Mouse (Mus musculus): ENCODE results near the gene Nuak2. TPM values are rescaled to one million over a fixed set of nuclear protein-coding genes. Genes with fewer than 3 reads are reported as not detected.
A peak's percentile ranks its signal among the peaks of the same experiment; 100 is the strongest.

Nuak2 gene
- polyA plus RNA-seq (2012; rRNA removed): 1.7 and 2.2 TPM in 2 replicates
- 3.3 and 3.4 TPM in 2 replicates for polyA plus RNA-seq (2014; fragmentation: Nextera tagmentation; extraction: Ambion mirVana)

GRCm38 (mm10) chr1:132315889-132316624, at the start of gene Nuak2:
TSS of gene Nuak2 (plus strand) at chr1:132316126.
- Histone ChIP-seq H3K9ac (ENCODE audit: low read depth, low read length, severe bottlenecking) (peak within 1 kb of the TSS; percentile 52), H3K27me3 (ENCODE audit: control insufficient read depth, insufficient read depth, low read length) (peaks cover 9% of the 10 kb centered on the region), H3K4me1 (ENCODE audit: control insufficient read depth, insufficient read depth, low read length) (peaks cover 16% of the 10 kb centered on the region; the same call in 1 of the 2 replicates), H3K4me3 (replicated peaks; ENCODE audit: low read length) (peak within 1 kb of the TSS; percentile 52), H3K4me2 (replicated peaks; ENCODE audit: low read depth, low read length, severe bottlenecking) (peak within 1 kb of the TSS; percentile 91), H3K36me3 (ENCODE audit: control insufficient read depth, insufficient read depth, low read length) (no peaks in the 10 kb centered on the region), H3K27ac (replicated peaks; ENCODE audit: low read depth, low read length) (no peak within 1 kb of the TSS), H3K9me3 (ENCODE audit: control insufficient read depth, low read length) (no peaks in the 10 kb centered on the region)
- WGBS: under 1% methylated on average over 67 of the region's 67 CpGs
- TF ChIP-seq POLR2A (IDR thresholded peaks at IDR 0.05; ENCODE audit: borderline replicate concordance, extremely low read depth, insufficient read depth, insufficient read length): 0 out of 2 replicates have a peak, but pooled peaks have one; percentile 12
- DNase-seq (ENCODE audit: low spot score): peak; percentile 91
- peak; percentile 89 for ATAC-seq (ENCODE audit: low FRiP score, low read depth)

GRCm38 (mm10) chr1:132266791-132267557, 49.0 kb upstream of the Nuak2 start:
- DNase-seq (ENCODE audit: low spot score) (no peak), ATAC-seq (ENCODE audit: low FRiP score, low read depth) (no peak)
- Histone ChIP-seq H3K27ac (replicated peaks; ENCODE audit: low read depth, low read length) (no peak overlapping the region), H3K4me1 (ENCODE audit: control insufficient read depth, insufficient read depth, low read length) (peaks cover 3% of the 10 kb centered on the region; the same call in 1 of the 2 replicates), H3K4me3 (replicated peaks; ENCODE audit: low read length) (no peak overlapping the region), H3K27me3 (ENCODE audit: control insufficient read depth, insufficient read depth, low read length) (no peaks in the 10 kb centered on the region), H3K9me3 (ENCODE audit: control insufficient read depth, low read length) (no peaks in the 10 kb centered on the region), H3K4me2 (replicated peaks; ENCODE audit: low read depth, low read length, severe bottlenecking) (no peak overlapping the region), H3K9ac (ENCODE audit: low read depth, low read length, severe bottlenecking) (no peak overlapping the region), H3K36me3 (ENCODE audit: control insufficient read depth, insufficient read depth, low read length) (no peaks in the 10 kb centered on the region)
- WGBS: 45% methylated on average over 8 of the region's 8 CpGs
- TF ChIP-seq POLR2A (IDR thresholded peaks at IDR 0.05; ENCODE audit: borderline replicate concordance, extremely low read depth, insufficient read depth, insufficient read length): no peak

GRCm38 (mm10) chr1:132267959-132268358, 48.0 kb upstream of the Nuak2 start:
- TF ChIP-seq POLR2A (IDR thresholded peaks at IDR 0.05; ENCODE audit: borderline replicate concordance, extremely low read depth, insufficient read depth, insufficient read length): no peak
- 54% methylated on average over 2 of the region's 2 CpGs for WGBS

GRCm38 (mm10) chr1:132268418-132269060, 47.4 kb upstream of the Nuak2 start:
- DNase-seq (ENCODE audit: low spot score) (no peak), ATAC-seq (ENCODE audit: low FRiP score, low read depth) (no peak)
- H3K4me3 ChIP-seq (replicated peaks; ENCODE audit: low read length): no peak overlapping the region
- 32% methylated on average over 7 of the region's 7 CpGs for WGBS
- no peak for TF ChIP-seq POLR2A (IDR thresholded peaks at IDR 0.05; ENCODE audit: borderline replicate concordance, extremely low read depth, insufficient read depth, insufficient read length)
- H3K4me1 ChIP-seq (ENCODE audit: control insufficient read depth, insufficient read depth, low read length): peaks cover 3% of the 10 kb centered on the region; the same call in 1 of the 2 replicates
- H3K9ac ChIP-seq (ENCODE audit: low read depth, low read length, severe bottlenecking): no peak overlapping the region
- no peaks in the 10 kb centered on the region for H3K9me3 ChIP-seq (ENCODE audit: control insufficient read depth, low read length)
- H3K27ac ChIP-seq (replicated peaks; ENCODE audit: low read depth, low read length): no peak overlapping the region
- H3K36me3 ChIP-seq (ENCODE audit: control insufficient read depth, insufficient read depth, low read length): no peaks in the 10 kb centered on the region
- H3K4me2 ChIP-seq (replicated peaks; ENCODE audit: low read depth, low read length, severe bottlenecking): no peak overlapping the region
- H3K27me3 ChIP-seq (ENCODE audit: control insufficient read depth, insufficient read depth, low read length): no peaks in the 10 kb centered on the region

More at GRCm38 (mm10) chr1:132267959-132268358, 48.0 kb upstream of the Nuak2 start:
- H3K4me3 ChIP-seq (replicated peaks; ENCODE audit: low read length): no peak overlapping the region
- H3K36me3 ChIP-seq (ENCODE audit: control insufficient read depth, insufficient read depth, low read length): no peaks in the 10 kb centered on the region
- no peaks in the 10 kb centered on the region for H3K9me3 ChIP-seq (ENCODE audit: control insufficient read depth, low read length)
- no peaks in the 10 kb centered on the region for H3K27me3 ChIP-seq (ENCODE audit: control insufficient read depth, insufficient read depth, low read length)
- DNase-seq (ENCODE audit: low spot score): no peak
- H3K27ac ChIP-seq (replicated peaks; ENCODE audit: low read depth, low read length): no peak overlapping the region
- no peak overlapping the region for H3K4me2 ChIP-seq (replicated peaks; ENCODE audit: low read depth, low read length, severe bottlenecking)
- peaks cover 3% of the 10 kb centered on the region; the same call in 1 of the 2 replicates for H3K4me1 ChIP-seq (ENCODE audit: control insufficient read depth, insufficient read depth, low read length)
- no peak for ATAC-seq (ENCODE audit: low FRiP score, low read depth)
- no peak overlapping the region for H3K9ac ChIP-seq (ENCODE audit: low read depth, low read length, severe bottlenecking)

GRCm38 (mm10) chr1:132271237-132271636, 44.7 kb upstream of the Nuak2 start:
- H3K36me3 ChIP-seq (ENCODE audit: control insufficient read depth, insufficient read depth, low read length): no peaks in the 10 kb centered on the region
- no peaks in the 10 kb centered on the region for H3K27me3 ChIP-seq (ENCODE audit: control insufficient read depth, insufficient read depth, low read length)
- ATAC-seq (ENCODE audit: low FRiP score, low read depth) (no peak), DNase-seq (ENCODE audit: low spot score) (no peak)
- no peak overlapping the region for H3K9ac ChIP-seq (ENCODE audit: low read depth, low read length, severe bottlenecking)
- 87% methylated on average over 3 of the region's 3 CpGs for WGBS
- H3K4me2 ChIP-seq (replicated peaks; ENCODE audit: low read depth, low read length, severe bottlenecking): no peak overlapping the region
- H3K9me3 ChIP-seq (ENCODE audit: control insufficient read depth, low read length): no peaks in the 10 kb centered on the region
- no peaks in the 10 kb centered on the region; the same call in 1 of the 2 replicates for H3K4me1 ChIP-seq (ENCODE audit: control insufficient read depth, insufficient read depth, low read length)
- TF ChIP-seq POLR2A (IDR thresholded peaks at IDR 0.05; ENCODE audit: borderline replicate concordance, extremely low read depth, insufficient read depth, insufficient read length): no peak
- no peak overlapping the region for H3K4me3 ChIP-seq (replicated peaks; ENCODE audit: low read length)
- H3K27ac ChIP-seq (replicated peaks; ENCODE audit: low read depth, low read length): no peak overlapping the region

All from limb, embryonic 14.5 days (tissue).